Mouse (Mus musculus): Measurements from ENCODE around the gene Rph3al. TPM values are rescaled to one million over a fixed set of nuclear protein-coding genes. Genes with fewer than 3 reads are reported as not detected.

Gene Rph3al
- total RNA-seq, 1 experiment from 2014 or later, result 10.7 TPM

DNA sequence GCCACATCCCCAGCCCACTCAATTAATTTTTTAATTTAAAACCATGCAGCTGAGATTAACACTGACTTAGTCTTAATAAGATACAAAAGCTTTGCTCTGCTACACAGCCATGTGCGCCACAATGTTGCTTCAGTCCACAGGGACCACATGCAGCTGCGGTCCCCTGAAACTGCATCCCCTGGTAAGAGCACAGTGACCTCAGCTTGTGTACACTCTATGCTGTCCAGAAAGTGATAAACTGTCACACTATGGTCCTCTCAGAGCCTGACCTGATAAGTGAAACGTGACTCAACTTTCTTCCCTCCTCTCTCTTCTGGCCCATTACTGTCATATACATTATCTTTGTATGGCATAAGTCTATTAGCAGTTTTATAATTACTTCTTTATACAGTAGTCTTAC is 12.2 kb upstream of the Rph3al start:
- DNase-seq, result no peak

DNA sequence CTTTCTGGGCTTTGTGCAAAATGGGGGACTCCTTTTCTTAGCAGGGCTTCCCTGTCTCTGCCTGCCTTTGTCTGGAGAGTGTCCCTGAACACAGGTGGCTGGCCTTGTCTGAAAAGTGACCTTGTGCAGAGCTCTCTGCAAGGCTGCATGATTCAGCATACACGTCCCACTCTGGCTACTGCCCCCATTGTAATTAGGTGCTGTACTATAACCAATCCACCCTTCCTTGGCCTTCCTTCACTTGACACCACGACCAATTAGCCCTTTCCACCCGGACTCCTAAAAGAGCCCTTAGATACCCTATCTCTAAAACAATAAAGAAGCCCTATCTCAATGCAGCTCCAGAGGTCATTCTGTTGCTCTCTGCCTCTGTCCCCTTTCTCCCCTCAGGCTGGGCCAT is 10.6 kb upstream of the Rph3al start:
- DNase-seq, result peak; percentile 69

DNA sequence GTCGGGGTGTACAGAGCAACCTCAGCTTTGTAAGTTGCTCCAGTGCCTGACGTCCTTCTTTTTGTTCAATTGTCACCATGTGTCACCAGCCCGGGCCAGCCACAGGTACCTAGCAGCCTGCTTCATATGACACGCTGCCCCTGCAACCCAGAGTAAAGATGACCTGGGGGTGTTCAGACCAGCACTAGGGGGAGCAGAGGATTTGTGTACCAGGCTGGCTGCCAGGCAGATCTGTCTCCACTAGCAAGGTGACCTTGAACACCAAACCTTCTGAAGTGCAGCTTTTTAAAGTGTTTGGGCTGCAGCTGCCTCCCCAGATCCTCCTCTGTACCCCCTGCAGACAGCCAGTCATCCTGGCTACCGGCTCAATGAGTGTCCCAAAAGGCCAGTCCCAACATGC is 9.0 kb upstream of the Rph3al start:
- peak; percentile 63 for DNase-seq

DNA sequence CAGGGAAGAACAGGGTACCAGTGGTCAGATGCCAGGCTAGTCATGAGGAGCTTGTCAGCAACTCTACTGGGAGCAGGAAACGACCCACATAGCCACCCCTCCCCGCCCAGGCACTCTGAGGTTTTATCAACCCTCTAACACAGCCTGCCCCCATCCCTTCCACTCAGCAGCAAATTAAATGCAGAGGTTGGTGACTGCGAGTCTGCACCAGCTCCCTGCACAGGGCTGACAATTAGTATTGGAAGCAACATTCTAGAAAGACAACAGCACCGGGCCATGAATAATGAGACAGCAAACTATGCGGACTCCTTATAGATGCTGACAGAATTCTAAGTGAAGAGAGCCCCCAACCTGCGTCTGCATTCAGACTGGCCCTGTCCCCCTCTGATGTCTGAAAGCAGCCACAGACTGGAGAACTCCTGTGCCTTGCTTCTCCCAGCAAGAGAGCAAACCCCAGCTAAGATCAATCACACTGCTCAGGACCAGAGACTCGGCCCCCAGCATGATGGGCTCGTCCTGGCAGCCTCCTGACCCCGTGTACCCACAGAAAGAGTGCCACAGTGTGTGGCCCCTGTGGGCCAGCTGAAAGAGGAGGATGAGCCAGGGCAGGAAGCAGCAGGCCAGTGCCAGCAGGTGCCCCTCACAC is 7.7 kb upstream of the Rph3al start:
- no peak for DNase-seq

DNA sequence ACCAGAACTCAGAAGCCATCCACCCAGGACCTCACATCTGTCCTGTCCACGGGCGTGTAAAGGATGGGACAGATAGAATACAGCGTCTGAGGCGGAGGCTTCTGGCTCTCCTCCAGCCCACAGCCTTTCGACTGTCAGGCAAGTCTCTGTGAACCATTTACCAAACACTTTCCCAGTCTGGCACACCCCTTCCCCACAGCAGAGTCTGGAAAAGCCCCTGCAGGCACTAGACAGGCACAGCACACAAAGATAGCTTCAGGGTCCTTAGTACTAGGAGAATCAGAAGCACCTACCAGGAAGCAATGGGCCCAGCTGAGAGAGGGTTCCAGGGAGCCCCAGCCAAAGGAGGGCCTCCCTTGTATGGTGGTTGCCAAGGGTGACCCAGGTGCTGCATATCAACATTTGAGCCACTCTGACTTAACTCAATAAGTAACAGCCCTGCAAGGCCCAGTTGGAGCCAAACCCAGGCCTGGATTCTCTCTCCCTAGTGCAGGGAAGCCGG is 808 bp downstream of the Rph3al start:
- peak; percentile 66 for DNase-seq

DNA sequence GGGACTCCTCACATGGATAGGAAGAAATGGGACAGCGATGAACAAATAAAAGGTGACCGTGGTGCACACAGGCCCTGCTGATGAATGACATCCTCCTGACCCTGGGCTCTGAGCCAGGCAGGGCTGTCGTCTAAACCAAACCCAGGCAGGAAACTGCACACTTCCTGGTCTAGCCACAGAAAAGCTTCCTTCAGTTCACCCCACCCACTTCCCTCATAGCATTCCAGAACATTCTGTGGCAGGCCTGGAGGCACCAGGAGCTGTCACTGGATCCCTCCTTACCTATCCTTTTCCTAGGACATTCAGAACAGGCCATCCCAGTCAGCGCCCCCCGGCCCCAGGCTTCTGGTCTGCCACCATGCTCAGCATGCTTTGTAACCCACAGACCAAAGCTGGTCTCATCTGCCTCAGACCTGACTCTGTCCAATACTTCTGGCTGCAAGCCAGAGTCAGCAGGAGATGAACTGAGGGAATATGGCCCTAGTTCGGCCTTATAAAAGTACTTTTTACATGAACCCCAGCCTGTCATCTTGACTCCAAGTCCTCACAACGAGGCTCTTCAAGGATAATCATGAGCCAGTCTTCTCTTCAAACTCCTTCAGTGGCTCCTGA is 2.3 kb downstream of the Rph3al start:
- peak; percentile 94 for DNase-seq

DNA sequence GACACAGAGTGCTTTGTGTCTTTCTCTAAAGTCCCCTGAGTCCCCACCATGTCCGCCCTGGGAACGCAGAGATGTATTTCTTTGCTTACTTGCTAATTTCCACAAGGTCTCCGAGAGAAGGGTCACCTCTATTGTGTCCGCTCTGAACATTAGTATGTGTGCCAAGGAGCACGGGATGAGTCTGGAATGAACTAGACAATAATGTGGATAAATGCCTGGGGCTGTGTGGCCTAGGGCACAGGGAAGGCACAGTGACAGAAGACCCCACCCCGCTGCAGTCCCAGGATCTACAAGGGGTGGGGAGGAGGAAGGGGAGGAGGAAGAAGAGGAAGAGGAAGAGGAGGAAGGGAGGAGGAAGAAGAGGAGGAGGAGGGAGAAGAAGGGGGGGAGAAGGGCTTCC is 3.8 kb downstream of the Rph3al start:
- no peak for DNase-seq

DNA sequence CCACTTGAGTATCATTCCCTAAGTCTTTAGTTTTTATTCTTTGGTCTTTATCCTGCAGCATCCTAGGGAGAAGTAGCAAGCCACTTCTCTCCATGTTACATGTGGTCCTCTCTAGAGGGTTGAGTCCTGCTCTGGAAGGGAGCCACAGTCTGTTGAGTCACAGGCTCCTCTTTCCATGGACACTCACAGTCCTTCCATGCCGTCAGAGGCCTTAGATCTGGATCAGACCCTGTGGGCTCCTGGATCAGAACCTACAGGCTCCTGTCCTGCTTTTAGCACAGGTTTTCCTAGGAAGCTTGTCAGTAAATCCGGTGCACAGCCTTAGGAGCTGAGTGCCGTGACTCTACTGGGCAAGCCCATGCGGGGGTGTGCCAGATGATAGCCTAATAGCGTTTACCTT is 4.9 kb downstream of the Rph3al start:
- DNase-seq, result peak; percentile 61

DNA sequence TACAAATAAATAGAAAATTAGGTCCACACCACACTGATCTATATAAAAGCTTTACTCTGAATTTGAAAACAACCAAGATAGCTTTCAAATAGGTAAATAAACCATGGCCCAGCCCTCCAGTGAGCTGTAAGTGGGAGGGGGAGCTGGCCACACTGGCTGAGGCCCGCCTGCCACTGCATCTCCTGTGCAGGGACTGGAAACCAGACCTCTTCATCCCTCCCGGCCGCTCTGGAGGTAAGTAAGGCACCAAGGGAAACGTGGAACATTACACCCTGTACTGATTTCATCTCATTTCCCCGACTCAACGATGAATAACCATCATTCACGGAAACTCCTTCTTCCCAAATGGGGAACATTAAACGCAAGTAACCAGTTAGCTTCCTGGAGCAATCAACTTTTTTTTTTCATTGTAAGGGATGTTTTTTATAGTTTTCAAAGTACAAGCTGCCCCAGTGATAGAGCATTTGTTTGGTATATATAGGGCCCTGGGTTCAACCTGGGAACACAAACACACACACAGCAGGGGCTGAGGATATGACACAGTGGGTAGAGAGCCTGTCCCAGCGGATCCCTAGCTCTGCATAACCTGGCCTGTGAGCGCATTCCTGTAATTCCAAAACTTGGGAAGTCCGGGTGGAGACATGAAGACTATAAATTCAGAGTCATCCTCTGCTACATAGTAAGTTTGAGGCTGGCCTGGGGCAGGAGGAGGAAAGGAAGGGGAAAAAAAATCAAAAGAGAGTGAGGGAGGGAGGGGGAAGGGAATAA is 7.1 kb downstream of the Rph3al start:
- no peak for DNase-seq

DNA sequence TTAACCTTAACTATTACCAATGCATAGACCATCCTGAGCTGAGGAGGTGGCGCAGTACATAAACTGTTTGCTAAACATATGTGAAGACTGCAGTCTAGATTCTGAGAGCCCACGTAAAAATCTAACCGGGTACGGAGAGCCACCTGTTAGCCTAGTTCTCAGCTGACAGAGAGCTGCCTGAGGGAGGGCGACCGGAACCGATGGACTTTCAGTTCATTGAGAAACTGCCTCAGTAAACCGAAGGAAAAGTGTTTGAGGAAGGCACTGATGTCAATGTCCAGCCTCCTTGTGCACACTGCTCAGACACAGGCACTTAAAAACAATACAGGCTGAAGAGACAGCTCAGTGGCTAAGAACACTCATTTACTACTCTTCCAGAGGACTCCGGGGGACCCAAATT is 8.0 kb downstream of the Rph3al start:
- no peak for DNase-seq

DNA sequence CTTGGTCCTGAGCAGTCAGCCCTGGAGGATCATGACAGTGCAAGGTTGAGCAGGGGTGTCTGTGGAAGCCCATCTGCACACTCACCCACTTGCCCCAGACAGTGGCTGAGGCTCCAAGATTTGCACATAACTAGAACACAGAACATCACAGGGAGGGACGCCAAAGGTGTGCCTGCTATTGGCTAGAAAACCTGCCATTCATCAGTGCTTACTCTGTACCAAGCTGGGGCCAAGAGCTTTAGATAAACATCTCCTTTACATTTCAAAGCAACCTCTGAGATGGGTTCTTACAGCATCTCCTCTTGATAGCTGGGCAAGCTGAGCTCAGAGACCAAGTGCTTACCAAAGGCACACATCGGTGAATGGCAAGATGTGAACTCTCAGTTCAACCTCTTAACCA is 10.3 kb downstream of the Rph3al start:
- no peak for DNase-seq

DNA sequence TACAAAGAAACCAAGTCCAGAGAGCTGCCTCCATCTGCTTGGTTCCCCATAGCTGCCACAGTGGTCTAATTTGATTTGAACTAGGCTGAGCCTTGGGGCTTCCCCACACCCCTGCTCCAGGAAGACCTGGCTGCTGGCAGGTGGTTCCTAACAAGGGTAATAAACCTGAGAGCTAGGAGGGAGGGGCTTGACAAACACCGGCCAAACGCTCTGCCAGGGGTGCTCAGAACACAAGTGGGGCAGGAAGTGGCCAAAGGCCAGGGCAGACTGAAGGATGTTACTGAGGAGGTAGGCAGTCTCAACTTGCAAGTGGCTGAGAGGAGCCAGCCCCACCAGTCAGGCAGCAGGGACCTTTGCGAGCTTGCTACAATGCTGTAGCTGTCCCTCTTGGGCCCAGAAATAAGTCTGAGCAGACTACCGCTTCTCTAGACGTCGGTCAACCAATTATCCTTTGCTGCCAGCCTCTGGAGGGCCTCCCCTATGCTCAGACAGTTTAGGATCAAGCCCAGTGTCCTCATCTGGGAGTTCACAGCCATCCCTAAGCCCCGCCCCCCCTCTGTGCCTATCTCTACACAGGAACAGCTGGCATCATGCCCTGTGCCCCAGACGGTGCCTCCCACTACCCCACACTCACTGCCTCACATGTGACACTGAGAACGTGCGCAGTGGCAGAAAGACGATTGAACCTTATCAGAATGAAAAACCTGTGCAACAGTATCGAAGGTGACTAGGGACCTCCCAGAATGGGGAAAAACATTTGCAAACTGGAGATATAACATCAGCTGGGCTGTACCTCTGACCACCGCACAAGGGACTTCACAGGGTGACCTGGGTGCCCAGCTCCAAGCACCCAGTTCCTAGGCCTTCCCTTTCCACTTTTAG is 11.6 kb downstream of the Rph3al start:
- DNase-seq, result peak; percentile 65

DNA sequence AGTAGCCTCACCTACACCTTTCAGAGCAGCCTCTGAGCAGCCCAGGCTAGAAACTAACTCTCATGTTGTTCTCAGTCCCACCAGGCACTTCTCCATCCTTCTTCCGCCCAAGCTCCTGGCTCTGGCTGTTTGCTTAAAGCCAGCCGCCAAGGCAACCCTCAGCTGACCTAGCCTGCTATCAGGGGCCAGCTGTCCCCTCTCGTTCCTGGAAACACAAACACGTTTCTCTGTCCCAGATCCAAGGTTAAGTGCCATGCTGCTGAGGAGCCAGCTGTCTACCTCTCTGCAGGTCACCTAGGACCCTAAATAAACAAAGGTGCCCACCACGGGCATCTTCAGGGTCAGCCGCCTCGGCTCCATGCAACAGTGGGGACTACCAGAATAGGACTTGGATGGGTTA is 12.4 kb downstream of the Rph3al start:
- DNase-seq, result no peak

DNA sequence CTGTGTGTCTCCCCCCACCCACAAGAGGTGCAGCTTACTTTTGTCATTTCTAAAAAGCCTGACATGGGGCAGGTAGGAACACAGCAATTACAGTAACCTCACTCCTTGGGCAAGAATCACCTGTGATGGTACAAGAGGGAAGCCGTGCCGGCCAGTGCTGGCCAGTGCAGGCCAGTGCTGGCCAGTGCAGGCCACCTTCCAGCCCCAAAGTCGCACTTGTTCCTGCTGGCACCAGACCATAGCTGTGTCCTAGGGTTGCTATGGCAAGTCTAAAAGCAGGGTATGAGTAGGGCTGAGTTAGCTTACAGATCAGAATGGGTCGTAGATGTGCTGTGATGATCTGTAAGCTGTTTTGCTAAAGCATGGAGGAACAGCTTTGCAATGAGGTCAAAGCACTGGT is 15.5 kb downstream of the Rph3al start:
- DNase-seq, result no peak

DNA sequence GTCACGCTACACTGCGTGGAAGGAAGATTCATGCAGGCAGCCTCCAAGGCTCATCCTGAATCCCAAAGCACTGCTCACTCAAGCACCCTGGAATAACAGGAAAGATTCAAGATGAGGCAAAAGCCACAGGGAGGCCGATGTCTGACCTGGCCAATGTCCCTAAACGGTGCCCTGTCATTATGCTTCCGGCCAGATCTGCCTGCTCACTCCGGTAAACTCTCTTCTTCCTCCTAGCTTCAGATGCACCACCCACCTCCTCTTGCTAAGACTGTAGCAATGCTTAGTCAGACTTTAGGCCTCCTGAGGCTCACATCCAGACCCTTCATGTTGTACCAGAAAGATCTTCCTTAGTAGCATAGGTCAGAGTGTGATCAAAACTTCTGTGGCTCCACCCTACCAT is 19.1 kb downstream of the Rph3al start:
- DNase-seq, result no peak

DNA sequence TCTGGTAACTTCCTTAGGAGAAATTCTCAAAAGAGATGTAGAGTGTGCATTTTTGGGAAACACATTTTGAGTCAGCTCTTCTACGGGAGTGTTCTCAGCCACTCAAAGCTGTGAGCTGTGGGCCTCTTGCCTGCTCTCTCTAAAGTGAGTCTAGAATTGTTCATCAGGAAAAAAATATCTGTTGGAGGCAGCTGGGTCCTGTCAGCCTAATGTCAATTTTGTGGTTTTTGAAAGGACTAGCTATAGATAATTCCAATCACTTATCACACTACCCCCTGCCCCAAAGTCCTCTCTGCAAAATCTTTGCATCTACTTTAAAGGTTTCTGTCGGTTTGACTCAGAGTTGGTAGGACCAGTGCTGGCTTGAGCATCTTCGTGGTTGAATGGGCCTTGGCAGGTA is 20.9 kb downstream of the Rph3al start:
- DNase-seq, result no peak

DNA sequence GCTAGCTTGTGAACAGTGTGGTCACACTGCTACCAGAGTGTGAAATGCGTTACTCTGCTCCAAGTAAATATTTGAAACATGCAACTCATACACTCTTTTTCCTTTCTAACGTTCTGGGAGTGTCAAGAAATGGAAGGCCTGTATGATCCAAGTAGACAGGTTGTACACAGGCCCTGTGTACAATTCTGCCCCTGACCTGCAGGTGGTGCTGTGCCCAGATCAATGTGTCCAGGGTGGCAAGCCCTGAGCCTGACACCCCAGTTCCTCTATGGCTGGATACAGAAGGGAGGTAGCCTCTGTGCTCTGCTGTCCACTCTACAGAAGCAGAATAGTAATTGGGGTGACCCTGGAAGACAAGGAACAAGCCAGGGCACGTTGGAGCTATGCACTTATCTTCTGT is 24.3 kb downstream of the Rph3al start:
- peak; percentile 88 for DNase-seq

DNA sequence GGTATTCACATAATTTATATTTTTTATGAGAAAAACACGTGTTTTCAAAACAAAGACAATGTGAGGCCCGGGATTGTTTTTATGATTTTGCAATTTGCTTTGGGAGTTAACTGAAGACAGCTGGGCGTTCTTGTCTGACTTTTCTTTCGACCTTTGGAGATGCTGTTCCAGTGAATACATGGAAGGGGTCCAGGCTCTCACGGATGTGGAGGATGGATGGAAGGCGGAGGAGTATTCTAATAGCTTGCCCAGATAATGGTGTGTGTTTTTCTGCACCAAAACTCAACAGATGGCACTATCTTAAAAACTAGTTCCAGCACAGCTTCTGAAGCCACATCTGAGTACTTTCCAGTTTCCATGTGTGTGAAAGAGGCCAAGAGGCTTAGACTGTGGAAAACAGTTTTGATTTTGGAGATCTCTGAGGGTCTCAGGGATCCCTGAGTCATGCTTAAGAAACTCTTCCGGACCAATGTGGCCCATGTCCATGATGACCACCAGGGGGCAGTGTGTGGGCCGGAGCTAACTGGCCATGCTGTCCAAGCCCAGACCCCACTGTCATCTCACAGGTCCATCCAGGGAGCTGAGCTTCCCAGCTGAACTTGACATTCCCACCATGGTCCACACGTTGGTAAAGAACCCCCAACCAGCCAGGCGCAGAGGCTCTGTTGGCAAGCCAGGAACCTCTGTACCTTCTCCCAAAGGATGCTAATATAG is 25.1 kb downstream of the Rph3al start:
- DNase-seq, result peak; percentile 88

DNA sequence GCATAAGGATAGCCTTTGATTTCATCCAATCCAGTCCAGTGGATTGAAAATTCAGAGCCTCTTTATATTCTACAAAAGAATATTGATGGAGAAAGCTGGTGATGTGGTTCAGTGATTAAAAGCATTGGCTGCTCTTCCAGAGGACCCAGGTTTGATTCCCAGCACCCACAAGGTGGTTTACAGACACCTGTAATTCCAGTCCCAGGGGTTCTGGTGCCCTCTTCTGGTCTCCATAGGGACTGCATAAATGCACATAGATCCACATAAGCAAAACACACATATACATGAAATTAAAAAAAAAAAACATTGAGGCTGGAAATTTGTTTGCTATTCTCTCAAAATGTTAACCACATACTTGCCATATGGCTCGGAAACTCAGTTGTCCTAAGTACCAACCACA is 26.3 kb downstream of the Rph3al start:
- DNase-seq, result no peak

DNA sequence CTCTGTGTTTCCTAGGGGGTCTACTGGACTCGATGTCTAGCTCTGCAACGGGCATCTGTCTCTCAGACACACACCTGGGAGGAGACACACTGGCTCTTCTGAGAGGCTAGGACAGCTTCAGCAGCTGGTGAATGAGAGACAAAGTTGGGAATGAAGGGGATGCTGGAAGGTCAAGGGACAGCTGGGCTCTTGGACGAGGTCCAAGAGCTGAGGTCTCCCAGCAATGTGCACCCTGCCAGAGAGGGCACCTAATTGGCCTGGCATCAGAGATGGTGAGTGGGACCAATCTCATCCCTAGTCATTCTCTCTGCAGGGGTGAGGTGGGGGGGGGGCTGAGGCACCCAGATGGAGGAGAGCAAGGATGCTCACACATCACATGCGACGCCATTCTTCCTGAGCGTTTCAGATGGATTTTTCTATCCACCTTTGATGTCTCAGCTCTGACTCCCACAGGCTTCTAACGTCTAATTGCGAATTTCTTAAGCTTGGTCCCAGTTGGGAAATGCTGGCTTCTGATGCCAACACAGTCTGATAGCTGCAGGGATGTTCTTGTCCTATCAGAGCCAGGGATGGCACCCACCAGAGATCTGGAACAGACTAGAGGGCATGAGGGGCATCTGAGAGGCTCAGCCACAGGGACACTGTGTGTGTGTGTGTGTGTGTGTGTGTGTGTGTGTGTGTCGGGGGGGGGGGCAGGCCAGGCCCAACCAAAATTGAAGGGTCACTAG is 28.4 kb downstream of the Rph3al start:
- DNase-seq, result no peak

DNA sequence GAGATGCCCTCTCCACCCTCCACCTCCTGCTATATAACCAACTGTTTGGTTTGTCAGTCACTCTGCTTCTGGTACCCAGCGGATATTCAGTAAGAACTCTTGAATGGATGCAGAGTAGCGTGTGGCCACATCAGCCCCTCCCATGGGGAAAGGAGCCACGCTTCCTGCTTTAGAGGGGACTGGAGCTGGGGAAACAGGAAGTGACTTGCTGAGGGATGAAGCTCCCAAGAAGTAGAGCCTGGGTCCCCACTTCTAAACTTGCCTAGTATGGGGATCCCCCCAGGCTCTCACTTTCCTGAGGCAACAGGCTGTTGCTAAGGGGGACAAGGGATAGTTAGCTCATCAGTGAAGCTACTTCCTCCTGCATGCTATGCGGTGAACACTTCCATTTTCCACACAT is 30.8 kb downstream of the Rph3al start:
- DNase-seq, result no peak
